Mouse (Mus musculus) myocyte (in vitro differentiated cells): ENCODE measurements around the gene Zc3h10. TPM values are rescaled to one million over a fixed set of nuclear protein-coding genes. Genes with fewer than 3 reads are reported as not detected.

ENCODE experiments used
- H3K27me3 ChIP-seq: one replicate; pipeline ENCODE4 v1.6.1; 2011; ENCODE audit not compliant: control insufficient read depth, insufficient read depth, insufficient read length
- H3K36me3 ChIP-seq: one replicate; pipeline ENCODE4 v1.6.1; 2011; ENCODE audit not compliant: control insufficient read depth, insufficient read depth
- H3K4me2 ChIP-seq: one replicate; pipeline ENCODE4 v1.6.1; 2011; ENCODE audit warnings: low read depth, control low read depth
- H3K4me3 ChIP-seq: one replicate; pipeline ENCODE4 v1.5.1; 2011; ENCODE audit warnings: mild to moderate bottlenecking, control low read depth, moderate library complexity
- H3K79me2 ChIP-seq: one replicate; pipeline ENCODE4 v1.6.1; 2011; ENCODE audit not compliant: control insufficient read depth, insufficient read depth
- H3ac ChIP-seq: one replicate; pipeline ENCODE4 v1.6.1; 2011; ENCODE audit not compliant: control insufficient read depth, insufficient read length
- CEBPB ChIP-seq: IDR thresholded peaks from 2 replicates; pipeline ENCODE4 v1.6.1; 2011; ENCODE audit warnings: mild to moderate bottlenecking, moderate library complexity; ENCODE audit not compliant: poor library complexity, insufficient read depth, severe bottlenecking
- E2F4 ChIP-seq: IDR thresholded peaks from one replicate; pipeline ENCODE4 v1.6.1; 2011; ENCODE audit warnings: mild to moderate bottlenecking, control low read depth, moderate library complexity; ENCODE audit not compliant: insufficient read depth
- MAX ChIP-seq: IDR thresholded peaks from one replicate; pipeline ENCODE4 v1.6.1; 2011; ENCODE audit warnings: low read depth, mild to moderate bottlenecking, control low read depth
- MYOD1 ChIP-seq, 3 experiments: IDR thresholded peaks; one replicate each; pipeline ENCODE4 v1.6.1; 2011; ENCODE audit warnings: control low read depth in 2 of 3, low read depth in 2 of 3, mild to moderate bottlenecking in 2 of 3, moderate library complexity in 1 of 3; ENCODE audit not compliant: insufficient read length in 2 of 3, control insufficient read depth in 1 of 3
- MYOG ChIP-seq, 3 experiments: IDR thresholded peaks; one replicate each; pipeline ENCODE4 v1.6.1; 2011; ENCODE audit warnings: control low read depth in 2 of 3, low read depth in 2 of 3, mild to moderate bottlenecking in 2 of 3; ENCODE audit not compliant: insufficient read length in 2 of 3, control insufficient read depth in 1 of 3, insufficient read depth in 1 of 3
- POLR2A ChIP-seq: IDR thresholded peaks from one replicate; pipeline ENCODE4 v1.6.1; 2011; ENCODE audit warnings: low read depth, mild to moderate bottlenecking, control low read depth, moderate library complexity; ENCODE audit not compliant: insufficient read length
- POLR2AphosphoS2 ChIP-seq: IDR thresholded peaks from one replicate; pipeline ENCODE4 v1.6.1; 2011; ENCODE audit warnings: low read depth, control low read depth; ENCODE audit not compliant: insufficient read length
- REST ChIP-seq: IDR thresholded peaks from one replicate; pipeline ENCODE4 v1.6.1; 2011; ENCODE audit warnings: mild to moderate bottlenecking, control low read depth, moderate library complexity; ENCODE audit not compliant: insufficient read depth, insufficient read length
- SRF ChIP-seq: IDR thresholded peaks from one replicate; pipeline ENCODE4 v1.6.1; 2011; ENCODE audit warnings: low read depth; ENCODE audit not compliant: control insufficient read depth, insufficient read length
- TCF12 ChIP-seq: IDR thresholded peaks from one replicate; pipeline ENCODE4 v1.6.1; 2011; ENCODE audit warnings: mild to moderate bottlenecking, control low read depth; ENCODE audit not compliant: poor library complexity, insufficient read depth, severe bottlenecking
- TCF3 ChIP-seq: IDR thresholded peaks from one replicate; pipeline ENCODE4 v1.6.1; 2011; ENCODE audit warnings: low read depth, control low read depth; ENCODE audit not compliant: insufficient read length
- USF1 ChIP-seq: IDR thresholded peaks from one replicate; pipeline ENCODE4 v1.6.1; 2011; ENCODE audit warnings: low read depth, mild to moderate bottlenecking, control low read depth, moderate library complexity
- polyA plus RNA-seq: library from polyadenylated mRNA; unstranded; fragments of >200 nt; fragmentation: generic; extraction: Trizol; gene quantifications from one replicate; pipeline ENCODE4 v1.2.1, GENCODE M21; 2012; ENCODE audit warnings: missing spikeins

Gene Zc3h10
- polyA plus RNA-seq, 1 experiment: 13.8 TPM

- H3K79me2 ChIP-seq: peaks cover 22% of the 10 kb centered on the region
- peaks cover 27% of the 10 kb centered on the region for H3K36me3 ChIP-seq
- no peaks in the 10 kb centered on the region for H3K27me3 ChIP-seq
- no peak overlapping the region for H3K4me2 ChIP-seq
- H3K4me3 ChIP-seq: no peak overlapping the region
- TF ChIP-seq TCF3 (no peak), POLR2AphosphoS2 (no peak), TCF12 (no peak), SRF (no peak), MAX (no peak), USF1 (no peak)
- H3ac ChIP-seq: no peak overlapping the region
Observed at GRCm38 (mm10) chr10:128543100-128543499, 4.5 kb downstream of the Zc3h10 start.

GRCm38 (mm10) chr10:128538340-128538870, 9.2 kb downstream of the Zc3h10 start:
- no peak overlapping the region for H3ac ChIP-seq
- H3K4me2 ChIP-seq: no peak overlapping the region
- TF ChIP-seq USF1 (no peak), CEBPB (no peak), MAX (no peak), POLR2A (no peak), REST (no peak), POLR2AphosphoS2 (no peak), TCF12 (no peak), MYOG (IDR thresholded peaks at IDR 0.05; ENCODE audit: control insufficient read depth in 1 of 3, insufficient read depth in 1 of 3, insufficient read length in 2 of 3, low read depth in 2 of 3) (no peak), SRF (no peak), MYOD1 (IDR thresholded peaks at IDR 0.05; ENCODE audit: control insufficient read depth in 1 of 3, insufficient read length in 2 of 3, low read depth in 2 of 3) (no peak), TCF3 (no peak), E2F4 (no peak)
- H3K4me3 ChIP-seq: no peak overlapping the region
- H3K79me2 ChIP-seq: no peaks in the 10 kb centered on the region
- no peaks in the 10 kb centered on the region for H3K27me3 ChIP-seq
- H3K36me3 ChIP-seq: peaks cover 12% of the 10 kb centered on the region

GRCm38 (mm10) chr10:128536266-128536940, 11.2 kb downstream of the Zc3h10 start:
- no peak for TF ChIP-seq TCF3
- TF ChIP-seq TCF12: no peak
- TF ChIP-seq MYOG (IDR thresholded peaks at IDR 0.05; ENCODE audit: control insufficient read depth in 1 of 3, insufficient read depth in 1 of 3, insufficient read length in 2 of 3, low read depth in 2 of 3): peak in 1 of 3 experiments; percentile 19
- TF ChIP-seq MAX: no peak
- TF ChIP-seq CEBPB: no peak
- no peak for TF ChIP-seq E2F4
- no peak for TF ChIP-seq MYOD1 (IDR thresholded peaks at IDR 0.05; ENCODE audit: control insufficient read depth in 1 of 3, insufficient read length in 2 of 3, low read depth in 2 of 3)
- no peak for TF ChIP-seq POLR2AphosphoS2
- TF ChIP-seq REST: no peak
- no peak for TF ChIP-seq SRF
- no peak for TF ChIP-seq POLR2A
- peak; percentile 27 for TF ChIP-seq USF1
- Histone ChIP-seq H3K79me2 (no peaks in the 10 kb centered on the region), H3K27me3 (no peaks in the 10 kb centered on the region), H3K4me3 (no peak overlapping the region), H3K4me2 (peak overlapping the region; percentile 89), H3ac (no peak overlapping the region), H3K36me3 (no peaks in the 10 kb centered on the region)

GRCm38 (mm10) chr10:128535624-128536265, 11.8 kb downstream of the Zc3h10 start:
- Histone ChIP-seq H3K4me3 (no peak overlapping the region), H3K79me2 (no peaks in the 10 kb centered on the region)
- TF ChIP-seq POLR2A: no peak
- TF ChIP-seq MYOD1 (IDR thresholded peaks at IDR 0.05; ENCODE audit: control insufficient read depth in 1 of 3, insufficient read length in 2 of 3, low read depth in 2 of 3): no peak
- TF ChIP-seq USF1: no peak
- no peak for TF ChIP-seq TCF3
- TF ChIP-seq E2F4: no peak
- no peak for TF ChIP-seq MYOG (IDR thresholded peaks at IDR 0.05; ENCODE audit: control insufficient read depth in 1 of 3, insufficient read depth in 1 of 3, insufficient read length in 2 of 3, low read depth in 2 of 3)
- TF ChIP-seq CEBPB: no peak

GRCm38 (mm10) chr10:128535206-128535605, 12.4 kb downstream of the Zc3h10 start:
- H3K4me2 ChIP-seq: no peak overlapping the region
- H3K27me3 ChIP-seq: no peaks in the 10 kb centered on the region
- H3K79me2 ChIP-seq: no peaks in the 10 kb centered on the region
- H3K36me3 ChIP-seq: no peaks in the 10 kb centered on the region
- no peak overlapping the region for H3K4me3 ChIP-seq
- H3ac ChIP-seq: no peak overlapping the region
- TF ChIP-seq REST (no peak), E2F4 (no peak), MYOD1 (IDR thresholded peaks at IDR 0.05; ENCODE audit: control insufficient read depth in 1 of 3, insufficient read length in 2 of 3, low read depth in 2 of 3) (no peak)

More at GRCm38 (mm10) chr10:128535624-128536265, 11.8 kb downstream of the Zc3h10 start:
- no peaks in the 10 kb centered on the region for H3K27me3 ChIP-seq
- peak overlapping the region; percentile 89 for H3K4me2 ChIP-seq
- no peak overlapping the region for H3ac ChIP-seq
- no peaks in the 10 kb centered on the region for H3K36me3 ChIP-seq
